Mouse (Mus musculus) c-Kit-positive CD71-positive TER-119-negative erythroid progenitor cells, embryonic 14.5 days (primary cell): ENCODE data around the gene Cdc42se2.

Source experiments
- DNase-seq: peaks from one replicate; pipeline ENCODE4 v3.0.0-alpha.2; 2013; ENCODE audit warnings: low read depth

Cdc42se2 gene

DNA sequence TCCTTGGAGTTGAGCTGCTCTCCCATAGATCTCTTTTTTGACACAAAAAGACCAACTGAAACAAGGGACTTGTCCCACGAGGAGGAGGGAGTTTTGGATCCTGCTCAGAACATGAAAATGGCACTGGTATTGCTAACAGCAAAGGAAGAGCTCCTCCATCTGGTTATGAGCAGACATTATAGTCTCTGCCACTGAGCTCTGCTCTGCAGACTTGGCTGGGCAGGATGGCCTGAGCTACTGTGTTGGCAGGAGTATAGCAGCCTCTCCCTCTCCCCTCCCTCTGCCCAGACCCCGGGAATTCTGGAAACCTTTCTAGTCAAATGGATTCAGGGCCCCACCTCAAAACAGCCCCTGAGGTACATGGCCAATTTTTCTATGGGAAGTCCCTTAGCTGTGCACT, 77.8 kb downstream of the Cdc42se2 start:
- no peak for DNase-seq

- no peak for DNase-seq
Measured at GRCm38 (mm10) chr11:54708153-54708552, 79.3 kb downstream of the Cdc42se2 start.

DNA sequence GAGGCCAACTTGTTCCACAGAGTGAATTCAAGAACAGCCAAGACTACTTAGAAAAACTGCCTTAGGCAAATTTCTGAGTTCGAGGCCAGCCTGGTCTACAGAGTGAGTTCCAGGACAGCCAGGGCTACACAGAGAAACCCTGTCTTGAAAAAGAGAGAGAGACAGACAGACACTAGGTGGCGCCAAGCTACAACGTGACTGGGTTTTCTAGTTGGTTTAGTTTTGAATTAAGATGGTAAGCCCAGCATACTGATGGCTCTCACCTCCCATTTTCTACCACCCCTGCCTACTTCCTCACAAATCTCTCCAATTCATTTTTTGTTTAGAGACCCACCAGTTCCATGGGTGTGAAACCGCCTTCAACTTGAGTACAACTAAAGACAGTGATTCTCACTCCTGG, 84.2 kb downstream of the Cdc42se2 start:
- peak; percentile 54 for DNase-seq

DNA sequence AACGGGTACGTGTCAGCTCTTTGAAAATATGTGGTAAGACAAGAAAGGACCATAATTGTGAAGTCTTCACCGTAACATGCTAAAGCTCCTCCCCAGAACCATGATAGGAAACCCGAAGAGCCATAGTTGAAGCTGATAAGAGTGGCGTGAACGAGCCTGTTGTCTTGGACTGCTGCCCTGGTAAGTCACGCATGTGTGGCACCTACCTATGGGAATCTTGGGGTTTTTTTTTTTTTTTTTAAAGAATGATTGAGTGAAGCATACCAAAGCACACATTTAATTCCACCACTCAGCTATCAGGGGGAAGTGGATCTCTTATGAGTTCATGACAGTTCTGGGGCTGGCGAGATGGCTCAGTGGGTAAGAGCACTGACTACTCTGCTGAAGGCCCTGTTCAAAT, 85.6 kb downstream of the Cdc42se2 start:
- DNase-seq: no peak

GRCm38 (mm10) chr11:54699972-54700371, 87.5 kb downstream of the Cdc42se2 start:
- DNase-seq: no peak

DNA sequence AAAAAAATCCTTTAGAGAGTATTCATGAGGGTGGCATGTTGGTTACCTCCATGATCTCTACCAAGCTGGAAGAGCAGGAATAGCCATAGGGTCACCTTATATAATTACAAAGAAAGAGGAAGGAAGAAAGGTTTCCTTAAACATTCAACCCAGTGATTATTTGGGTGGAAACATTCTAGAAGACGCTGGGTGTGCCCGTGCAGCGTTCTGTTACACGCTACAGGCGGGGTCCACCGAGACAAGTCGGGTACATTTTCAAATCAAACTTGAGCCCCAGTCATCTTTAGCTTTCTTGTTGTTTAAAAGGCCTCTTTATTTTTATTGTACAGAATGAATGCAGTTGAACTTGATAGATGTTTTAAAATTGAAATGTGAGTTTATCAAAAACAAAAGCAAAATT, 88.8 kb downstream of the Cdc42se2 start:
- no peak for DNase-seq

DNA sequence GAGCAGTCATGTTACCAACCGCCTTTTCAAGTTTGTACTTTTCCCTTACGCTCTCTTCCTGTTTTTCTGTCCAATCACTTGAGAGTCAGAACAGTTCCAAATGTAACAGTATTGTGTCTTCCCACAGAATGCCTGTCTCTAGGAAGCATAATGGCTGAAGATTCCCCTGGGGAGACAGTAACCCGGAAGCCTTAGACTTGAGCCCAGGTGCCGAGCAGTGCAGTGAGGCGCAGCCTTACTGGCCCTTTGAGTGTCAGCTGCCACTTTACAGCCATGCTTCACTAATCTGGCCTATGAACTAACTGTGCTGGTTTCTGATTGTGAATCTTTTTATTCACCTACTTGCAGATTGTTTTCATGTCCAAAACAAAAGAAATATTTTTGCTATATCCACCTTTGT, 89.9 kb downstream of the Cdc42se2 start:
- no peak for DNase-seq

- DNase-seq: no peak
Measured at GRCm38 (mm10) chr11:54695951-54696350, 91.5 kb downstream of the Cdc42se2 start.

DNA sequence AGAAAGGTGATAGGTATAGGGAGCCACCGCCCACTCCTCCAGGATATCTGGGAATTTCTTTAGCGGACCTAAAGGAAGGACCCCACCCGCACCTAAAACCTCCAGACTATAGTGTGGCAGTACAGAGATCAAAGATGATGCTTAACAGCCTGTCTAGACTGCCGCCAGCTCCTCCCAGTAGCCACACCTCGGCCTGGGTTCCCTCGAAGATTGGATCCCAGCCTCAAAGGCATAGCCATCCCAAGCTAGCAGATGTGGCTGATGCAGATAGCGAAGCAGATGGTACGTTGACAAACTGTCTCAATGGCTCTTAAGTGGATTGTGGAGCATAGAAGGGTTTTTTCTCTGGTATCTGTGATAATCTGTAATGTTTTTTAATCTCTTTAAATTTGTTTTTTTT, 93.2 kb downstream of the Cdc42se2 start:
- no peak for DNase-seq

- DNase-seq: no peak
Measured at GRCm38 (mm10) chr11:54693696-54694095, 93.8 kb downstream of the Cdc42se2 start.

GRCm38 (mm10) chr11:54691179-54691578, 96.3 kb downstream of the Cdc42se2 start:
- DNase-seq: no peak

- no peak for DNase-seq
Measured at GRCm38 (mm10) chr11:54690171-54690570, 97.3 kb downstream of the Cdc42se2 start.

DNA sequence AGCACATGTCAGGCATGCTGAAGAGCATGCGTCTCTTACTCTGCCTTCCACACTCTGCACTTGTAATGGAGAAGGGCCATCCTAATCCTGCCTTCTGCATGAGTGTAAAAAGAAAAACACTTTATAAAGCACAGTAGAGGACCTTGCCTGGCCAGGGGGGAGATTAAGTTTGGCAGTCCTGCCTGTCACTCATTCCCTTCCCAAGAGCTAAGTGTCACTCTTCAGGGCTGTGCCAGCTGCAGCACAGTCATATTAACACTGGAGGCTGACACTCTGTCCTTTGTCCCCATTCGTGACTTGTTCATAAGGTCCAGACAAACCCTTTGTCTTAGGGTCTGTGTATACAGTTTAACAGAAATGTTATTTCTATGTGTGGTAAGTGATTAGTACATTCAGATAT, 102.6 kb downstream of the Cdc42se2 start:
- no peak for DNase-seq

- no peak for DNase-seq
Measured at GRCm38 (mm10) chr11:54679141-54679540, 108.3 kb downstream of the Cdc42se2 start.

DNA sequence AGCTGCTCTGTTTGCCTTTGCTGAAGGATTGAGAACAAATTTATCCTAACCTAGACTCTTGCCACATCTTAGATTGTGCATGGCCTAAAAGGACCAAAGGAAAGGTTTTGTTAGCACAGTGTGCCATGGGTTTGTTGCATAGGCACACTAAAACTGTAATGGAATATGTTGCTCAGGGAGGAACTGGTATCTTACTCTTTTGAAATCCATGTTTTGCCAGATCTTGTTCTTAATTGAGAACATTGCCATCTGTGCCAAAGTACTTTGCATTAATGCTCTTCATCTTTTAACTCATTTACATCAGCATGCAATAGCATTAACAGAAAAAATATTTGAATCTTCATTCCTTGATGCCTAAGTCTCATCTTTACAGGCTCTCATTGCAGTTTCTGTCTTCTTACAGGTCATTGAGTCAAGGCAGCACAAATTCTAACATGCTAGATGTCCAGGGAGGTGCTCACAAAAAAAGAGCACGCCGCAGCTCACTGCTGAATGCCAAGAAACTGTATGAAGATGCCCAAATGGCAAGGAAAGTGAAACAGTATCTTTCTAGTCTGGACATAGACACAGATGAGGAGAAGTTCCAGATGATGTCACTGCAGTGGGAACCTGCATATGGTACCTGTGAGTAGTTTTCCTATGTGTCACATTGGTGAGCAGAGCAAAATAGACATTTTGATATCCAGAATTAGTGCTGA, 111.5 kb downstream of the Cdc42se2 start:
- DNase-seq: no peak

DNA sequence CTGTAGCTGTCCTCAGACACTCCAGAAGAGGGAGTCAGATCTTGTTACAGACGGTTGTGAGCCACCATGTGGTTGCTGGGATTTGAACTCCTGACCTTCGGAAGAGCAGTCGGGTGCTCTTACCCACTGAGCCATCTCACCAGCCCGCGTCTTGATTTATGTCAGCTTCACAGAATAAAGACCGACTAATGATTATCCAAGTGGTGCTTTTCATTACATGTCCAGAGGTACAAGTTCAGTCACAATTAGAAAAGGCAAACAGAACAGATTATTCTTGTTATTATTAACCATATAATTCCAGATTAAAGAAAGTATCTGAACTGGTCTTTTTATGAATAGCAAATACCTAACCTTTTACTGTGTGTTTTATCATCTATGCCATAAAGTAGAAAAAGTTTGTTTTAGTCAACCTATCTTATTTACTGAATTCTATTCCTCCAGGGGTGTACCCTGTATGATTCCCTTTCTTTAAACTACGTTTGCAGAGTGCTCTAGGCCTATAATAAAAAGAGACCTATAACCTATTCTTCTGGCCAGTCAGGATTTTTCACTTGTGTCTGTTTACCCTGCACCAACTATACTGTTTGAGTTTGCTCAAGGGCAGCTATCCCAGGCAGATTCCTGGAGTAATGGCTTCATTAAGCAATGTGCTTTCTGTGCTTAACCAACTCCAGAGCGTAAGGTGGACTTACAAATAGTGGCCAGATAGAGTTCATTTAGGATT, 113.7 kb downstream of the Cdc42se2 start:
- DNase-seq: no peak
